Mouse (Mus musculus): ENCODE results near the gene Tmem53.

- TF ChIP-seq POLR2A (IDR thresholded peaks at IDR 0.05; ENCODE audit: borderline replicate concordance, insufficient read depth, low read length) (no peak), CTCF (IDR thresholded peaks at IDR 0.05; ENCODE audit: borderline replicate concordance, insufficient read depth, low read depth, low read length) (no peak)
Observed at GRCm38 (mm10) chr4:117278381-117279252, 26.9 kb downstream of the Tmem53 start.
